Mouse (Mus musculus) heart, embryonic 14.5 days (tissue): ENCODE data around the gene Fgfr2. TPM values are rescaled to one million over a fixed set of nuclear protein-coding genes. Genes with fewer than 3 reads are reported as not detected.
"Not testable (repeated sequence)": the region's sequence is repeated elsewhere in the genome, so short reads cannot be mapped to it uniquely, and the experiment has no call there.

Experiments used
- ATAC-seq: fragments of 200-750 bp; cut with Nextera tagmentation; 2 replicates; pipeline ENCODE4 v1.8.0; 2017; ENCODE audit warnings: low read depth, moderate TSS enrichment; ENCODE audit not compliant: insufficient number of reproducible peaks, insufficient read depth, low FRiP score
- H3K27ac ChIP-seq, 2 experiments: fragments of 200-500 bp in 1 of 2; fragments of 300-500 bp in 1 of 2; sonication (generic) in 1 of 2; replicated peaks in 1 of 2; 2 replicates each; pipeline ENCODE4 v1.5.1; 2012 to 2014; ENCODE audit warnings: low read depth in 2 of 2, low read length in 2 of 2, control low read depth in 1 of 2, mild to moderate bottlenecking in 1 of 2, mixed read lengths in 1 of 2; ENCODE audit not compliant: control insufficient read depth in 1 of 2, insufficient read depth in 1 of 2
- H3K27me3 ChIP-seq: fragments of 300-500 bp; sonication (generic); 2 replicates; pipeline ENCODE4 v1.6.1; 2014; ENCODE audit warnings: mild to moderate bottlenecking, low read length, control low read depth; ENCODE audit not compliant: control insufficient read depth, insufficient read depth
- H3K36me3 ChIP-seq: fragments of 300-500 bp; sonication (generic); 2 replicates; pipeline ENCODE4 v1.6.1; 2014; ENCODE audit warnings: mild to moderate bottlenecking, control low read depth, low read length, mixed read lengths; ENCODE audit not compliant: control insufficient read depth, insufficient read depth
- H3K4me1 ChIP-seq, 2 experiments: fragments of 200-500 bp in 1 of 2; fragments of 300-500 bp in 1 of 2; sonication (generic) in 1 of 2; 2 replicates each; pipeline ENCODE4 v1.6.1; 2012 to 2014; ENCODE audit warnings: low read length in 2 of 2, control low read depth in 1 of 2, mixed read lengths in 1 of 2; ENCODE audit not compliant: control insufficient read depth in 2 of 2, insufficient read depth in 2 of 2
- H3K4me2 ChIP-seq: fragments of 300-500 bp; sonication (generic); 2 replicates; pipeline ENCODE4 v1.6.1; 2014; ENCODE audit warnings: mild to moderate bottlenecking, low read length
- H3K4me3 ChIP-seq, 2 experiments: fragments of 200-500 bp in 1 of 2; fragments of 300-500 bp in 1 of 2; sonication (generic) in 1 of 2; 2 replicates each; pipeline ENCODE4 v1.5.1; 2012 to 2014; ENCODE audit warnings: low read length in 2 of 2, mild to moderate bottlenecking in 2 of 2, control low read depth in 1 of 2, low read depth in 1 of 2, moderate library complexity in 1 of 2; ENCODE audit not compliant: control insufficient read depth in 1 of 2, insufficient read depth in 1 of 2
- H3K9ac ChIP-seq: fragments of 300-500 bp; sonication (generic); 2 replicates; pipeline ENCODE4 v1.6.1; 2014; ENCODE audit warnings: mild to moderate bottlenecking, low read length
- H3K9me3 ChIP-seq: fragments of 300-500 bp; sonication (generic); 2 replicates; pipeline ENCODE4 v1.6.1; 2016; ENCODE audit warnings: low read length, control low read depth; ENCODE audit not compliant: control insufficient read depth
- WGBS: fragments of 180-500 bp; shearing (Covaris S2); extraction: QIAGEN DNeasy Blood & Tissue Kit; methylation state at CpG from one replicate; pipeline ENCODE4 v1.1.7; 2014; 5-methylcytosine and 5-hydroxymethylcytosine counted together
- polyA plus RNA-seq: library from polyadenylated mRNA; unstranded; fragments of >200 nt; fragmentation: Nextera tagmentation; extraction: Ambion mirVana; gene quantifications from 2 replicates; pipeline ENCODE4 v1.2.1, GENCODE M21; 2014

The Fgfr2 gene
- polyA plus RNA-seq, 1 experiment from 2014 or later, result 22.4 TPM

GRCm38 (mm10) chr7:132442133-132442763 is 680.9 kb downstream of the Fgfr2 start:
- peaks cover 7 to 13% of the 10 kb centered on the region in 2 experiments for H3K4me1 ChIP-seq
- H3K4me3 ChIP-seq, ATAC-seq, H3K27me3 ChIP-seq, H3K9ac ChIP-seq, H3K27ac ChIP-seq, H3K9me3 ChIP-seq, H3K36me3 ChIP-seq, H3K4me2 ChIP-seq: not testable (repeated sequence)
- 84% methylated on average over 3 of the region's 3 CpGs for WGBS

DNA sequence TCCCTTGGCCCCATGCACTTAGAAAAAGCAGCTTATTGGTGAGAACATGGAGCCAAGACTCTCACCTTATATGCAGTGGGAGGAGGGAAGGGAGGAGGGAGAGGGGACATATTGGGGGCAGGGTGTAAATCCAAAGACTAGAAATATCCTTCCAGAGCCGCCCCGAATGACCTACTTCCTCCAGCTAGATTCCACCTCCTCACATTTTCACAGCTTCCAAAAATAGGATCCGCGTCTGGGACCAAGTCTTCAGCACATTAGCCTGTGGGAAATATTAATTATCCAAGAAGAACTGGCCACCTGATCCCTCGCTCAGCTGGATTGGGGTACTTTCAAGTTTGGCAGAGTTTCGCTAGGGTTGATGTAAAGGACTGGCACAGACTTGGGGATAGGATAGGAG is 683.2 kb downstream of the Fgfr2 start:
- no peaks in the 10 kb centered on the region for H3K36me3 ChIP-seq
- H3K4me2 ChIP-seq, result no peak overlapping the region
- no peak overlapping the region for H3K4me3 ChIP-seq
- no peak overlapping the region for H3K9ac ChIP-seq
- peaks cover 7 to 13% of the 10 kb centered on the region in 2 experiments for H3K4me1 ChIP-seq
- 0 out of 4 replicates have a peak overlapping the region, but pooled peaks of 1 of the 2 experiments have one; percentile 14 for H3K27ac ChIP-seq
- H3K9me3 ChIP-seq, result no peaks in the 10 kb centered on the region
- WGBS, result 60% methylated on average over 6 of the region's 6 CpGs
- no peak for ATAC-seq
- H3K27me3 ChIP-seq, result no peaks in the 10 kb centered on the region

GRCm38 (mm10) chr7:132438060-132438459 is 685.1 kb downstream of the Fgfr2 start:
- no peaks in the 10 kb centered on the region for H3K36me3 ChIP-seq
- no peak overlapping the region for H3K4me3 ChIP-seq
- no peaks in the 10 kb centered on the region for H3K9me3 ChIP-seq
- H3K27ac ChIP-seq, result no peak overlapping the region
- H3K4me1 ChIP-seq, result peaks cover 0 to 2% of the 10 kb centered on the region in 2 experiments; a peak in 2 of 4 replicates
- ATAC-seq, result no peak
- H3K27me3 ChIP-seq, result no peaks in the 10 kb centered on the region
- no peak overlapping the region for H3K9ac ChIP-seq
- WGBS, result 90% methylated on average over 6 of the region's 6 CpGs
- H3K4me2 ChIP-seq, result no peak overlapping the region

GRCm38 (mm10) chr7:132437431-132437830 is 685.7 kb downstream of the Fgfr2 start:
- H3K9me3 ChIP-seq, result no peaks in the 10 kb centered on the region
- no peaks in the 10 kb centered on the region for H3K27me3 ChIP-seq
- H3K4me1 ChIP-seq, result no peaks in the 10 kb centered on the region; a peak in 1 of 4 replicates
- no peak overlapping the region for H3K4me3 ChIP-seq
- WGBS, result 87% methylated on average over 3 of the region's 3 CpGs
- H3K4me2 ChIP-seq, result no peak overlapping the region
- no peak overlapping the region for H3K9ac ChIP-seq
- H3K36me3 ChIP-seq, result no peaks in the 10 kb centered on the region
- no peak overlapping the region for H3K27ac ChIP-seq
- ATAC-seq, result no peak

- H3K4me3 ChIP-seq, result no peak overlapping the region
- H3K4me2 ChIP-seq, result no peak overlapping the region
- no peaks in the 10 kb centered on the region for H3K36me3 ChIP-seq
- H3K9ac ChIP-seq, result no peak overlapping the region
- H3K4me1 ChIP-seq, result no peaks in the 10 kb centered on the region; a peak in 1 of 4 replicates
- no peaks in the 10 kb centered on the region for H3K27me3 ChIP-seq
- H3K9me3 ChIP-seq, result no peaks in the 10 kb centered on the region
- no peak overlapping the region for H3K27ac ChIP-seq
- ATAC-seq, result peak; percentile 75
- 62% methylated on average over 8 of the region's 8 CpGs for WGBS
Measured at GRCm38 (mm10) chr7:132435486-132436055, 687.6 kb downstream of the Fgfr2 start.

DNA sequence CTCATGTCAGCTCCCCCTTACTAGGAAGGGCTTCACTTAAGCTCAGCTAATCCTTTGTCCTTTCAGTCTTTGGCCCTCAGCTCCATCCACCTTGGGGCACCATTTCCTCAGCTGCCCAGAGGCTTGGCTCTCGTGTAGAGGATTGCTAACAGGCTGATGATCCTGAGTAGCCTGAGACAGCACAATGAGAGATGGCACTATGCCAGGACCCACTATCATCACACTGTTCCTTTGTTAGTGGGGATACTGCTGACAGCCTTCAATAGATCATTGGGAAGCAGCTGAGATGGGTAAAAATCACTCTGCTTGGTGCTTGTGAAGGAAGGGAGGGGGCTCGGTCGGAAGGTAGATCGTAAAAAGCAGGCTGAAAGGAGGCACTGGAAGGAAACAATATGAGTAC is 693.8 kb downstream of the Fgfr2 start:
- H3K9me3 ChIP-seq, result no peaks in the 10 kb centered on the region
- H3K27ac ChIP-seq, result no peak overlapping the region
- WGBS, result 58% methylated on average over 4 of the region's 4 CpGs
- H3K4me3 ChIP-seq, result no peak overlapping the region
- no peaks in the 10 kb centered on the region for H3K36me3 ChIP-seq
- peaks cover 7 to 12% of the 10 kb centered on the region in 2 experiments; a peak in 3 of 4 replicates for H3K4me1 ChIP-seq
- no peaks in the 10 kb centered on the region for H3K27me3 ChIP-seq
- no peak overlapping the region for H3K4me2 ChIP-seq
- H3K9ac ChIP-seq, result no peak overlapping the region
- no peak for ATAC-seq

GRCm38 (mm10) chr7:132428308-132428707 is 694.8 kb downstream of the Fgfr2 start:
- Histone ChIP-seq H3K36me3 (no peaks in the 10 kb centered on the region), H3K4me3 (no peak overlapping the region), H3K9ac (no peak overlapping the region), H3K4me2 (no peak overlapping the region), H3K4me1 (peaks cover 9 to 12% of the 10 kb centered on the region in 2 experiments; a peak in 3 of 4 replicates), H3K27me3 (no peaks in the 10 kb centered on the region), H3K9me3 (no peaks in the 10 kb centered on the region), H3K27ac (no peak overlapping the region)
- WGBS, result 92% methylated on average over 4 of the region's 4 CpGs
- no peak for ATAC-seq
